Mouse (Mus musculus) spleen, postnatal 10 days (tissue): Measurements from ENCODE around the gene Psme2b.

Experiments used
- DNase-seq, 2 experiments: peaks; one replicate each; pipeline ENCODE4 v3.0.0; 2021 to 2022; ENCODE audit warnings: low spot score in 2 of 2

The Psme2b gene

DNA sequence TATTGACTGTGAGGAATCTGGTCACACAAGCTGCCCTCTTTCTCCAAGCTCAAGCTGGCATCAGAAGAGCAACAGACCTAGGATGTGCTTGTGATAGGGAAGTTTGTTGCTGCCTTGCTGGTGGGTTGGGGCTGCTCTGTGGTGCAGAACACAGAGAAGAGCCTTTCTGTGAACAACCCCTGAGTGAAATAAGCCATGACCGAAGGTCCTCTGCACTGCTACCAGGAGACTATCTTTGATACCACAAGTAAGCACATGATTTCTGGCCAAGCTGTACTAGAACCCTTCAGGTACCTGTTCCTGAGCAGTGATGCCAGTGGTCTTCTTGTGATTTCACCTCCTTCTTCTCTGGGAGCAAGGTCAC, 44.4 kb downstream of the Psme2b start:
- peak in 1 of 2 experiments; percentile 15 for DNase-seq

DNA sequence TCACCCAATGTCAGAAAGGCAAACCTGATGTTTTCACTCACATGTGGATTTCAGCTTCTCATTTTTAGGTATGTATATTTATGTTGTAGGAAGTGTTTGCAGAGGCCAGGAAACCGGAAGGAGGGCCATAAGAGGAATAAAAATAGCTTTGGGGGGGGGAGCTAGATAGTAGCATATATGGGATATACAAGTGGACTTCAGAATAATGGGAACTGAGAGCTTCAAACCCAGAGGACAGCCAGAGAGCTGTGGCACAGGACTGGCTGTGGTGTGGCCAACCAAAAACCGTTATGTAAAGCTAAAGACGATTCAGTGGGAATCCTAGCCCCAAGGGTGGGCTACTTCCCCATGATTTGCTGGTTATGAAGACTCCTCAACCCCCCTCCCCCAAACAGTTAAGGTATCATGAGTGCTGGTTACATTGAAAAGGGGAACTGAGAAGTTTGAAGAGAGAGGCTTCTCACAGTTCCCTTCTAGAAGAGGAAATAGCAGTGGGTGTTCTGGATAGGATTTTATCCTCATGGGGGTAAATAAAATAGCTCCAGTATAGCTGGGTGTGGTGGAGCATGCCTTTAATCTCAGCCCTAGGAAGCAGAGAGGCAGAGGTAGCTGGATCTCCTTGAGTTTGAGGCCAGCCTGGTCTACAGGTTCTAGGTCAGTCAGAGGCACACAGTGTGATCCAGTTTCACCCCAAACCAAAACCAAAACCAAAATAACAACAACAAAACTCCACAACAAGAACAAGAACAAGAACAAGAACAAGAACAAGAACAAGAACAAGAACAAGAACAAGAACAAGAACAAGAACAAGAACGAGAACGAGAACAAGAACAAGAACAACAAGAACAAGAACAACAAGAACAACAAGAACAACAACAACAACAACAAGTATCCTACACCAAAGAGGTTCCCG, 45.1 kb downstream of the Psme2b start:
- DNase-seq: peak in 1 of 2 experiments; percentile 22

DNA sequence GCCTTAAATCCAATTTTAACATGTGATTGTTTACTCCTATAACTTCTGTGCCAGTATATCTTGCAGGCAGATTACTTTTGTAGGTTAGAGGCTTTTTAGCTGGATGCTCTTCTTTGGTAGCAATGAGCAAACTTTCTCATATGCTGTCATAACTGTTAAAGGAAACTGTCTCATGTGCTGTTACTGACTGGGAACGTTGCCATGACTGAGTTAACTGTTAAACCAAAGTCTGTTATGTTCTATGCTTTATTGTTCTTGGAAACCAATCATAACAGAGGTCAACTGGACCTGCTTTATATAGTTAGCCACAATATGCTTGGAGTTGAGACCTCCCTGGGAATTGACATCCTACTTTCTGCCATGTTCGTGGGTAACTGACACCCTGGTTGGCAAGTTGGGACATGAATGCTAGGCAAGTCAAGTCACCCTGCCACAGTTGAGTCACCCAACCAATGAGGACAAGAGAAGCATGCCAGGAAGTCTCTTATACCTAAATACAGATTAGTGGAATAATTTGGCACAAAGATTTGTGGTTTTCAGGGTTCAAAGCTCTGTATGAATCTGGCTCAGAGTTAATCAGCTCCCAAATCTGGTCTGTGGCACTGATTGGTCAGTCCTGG, 47.1 kb downstream of the Psme2b start:
- no peak for DNase-seq
